Mouse (Mus musculus) layer of hippocampus, adult 9-11 months (tissue): ENCODE measurements around the gene Ston1.

ENCODE experiments used
- DNase-seq: peaks from one replicate; pipeline ENCODE4 v3.0.0; 2022

Ston1 gene

DNA sequence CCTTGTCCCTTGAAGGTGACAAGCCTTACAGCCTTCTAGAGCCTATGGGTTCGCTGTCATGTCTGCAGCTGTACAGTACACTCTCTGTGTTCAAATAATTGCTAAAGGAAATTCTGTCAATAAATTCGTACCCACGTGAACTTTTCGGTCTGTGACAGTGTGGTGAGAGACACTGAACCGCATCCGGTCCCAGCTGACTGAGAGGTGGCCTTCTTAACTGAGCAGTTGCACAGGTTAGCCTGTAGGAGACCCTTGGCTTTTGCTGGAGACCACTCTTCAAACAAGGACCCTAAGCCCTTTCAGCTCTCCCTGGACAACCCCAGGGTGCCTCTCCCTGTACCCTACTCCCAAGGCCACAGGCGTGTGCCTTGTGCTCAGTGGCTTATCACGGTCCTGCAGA lies 9.3 kb upstream of the Ston1 start:
- DNase-seq, result no peak

DNA sequence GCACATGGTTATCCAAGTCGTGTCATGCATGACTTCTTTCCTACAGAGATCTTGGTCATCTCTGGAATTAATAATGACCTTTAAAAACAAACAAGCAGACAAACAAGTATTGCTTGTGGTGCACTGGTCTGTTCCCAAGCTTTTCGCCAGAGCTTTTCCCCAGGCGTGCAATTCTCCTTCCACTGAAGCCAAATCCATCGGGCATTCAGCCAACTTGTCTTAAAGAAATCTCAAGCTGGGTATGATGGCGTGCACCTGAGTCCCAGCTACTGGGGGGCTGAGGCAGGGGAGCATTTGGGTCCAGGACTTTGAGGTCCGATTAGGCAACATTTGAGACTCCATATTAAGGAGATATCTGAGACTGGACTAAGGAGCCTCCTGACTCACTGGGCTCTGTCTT lies 7.2 kb upstream of the Ston1 start:
- no peak for DNase-seq

DNA sequence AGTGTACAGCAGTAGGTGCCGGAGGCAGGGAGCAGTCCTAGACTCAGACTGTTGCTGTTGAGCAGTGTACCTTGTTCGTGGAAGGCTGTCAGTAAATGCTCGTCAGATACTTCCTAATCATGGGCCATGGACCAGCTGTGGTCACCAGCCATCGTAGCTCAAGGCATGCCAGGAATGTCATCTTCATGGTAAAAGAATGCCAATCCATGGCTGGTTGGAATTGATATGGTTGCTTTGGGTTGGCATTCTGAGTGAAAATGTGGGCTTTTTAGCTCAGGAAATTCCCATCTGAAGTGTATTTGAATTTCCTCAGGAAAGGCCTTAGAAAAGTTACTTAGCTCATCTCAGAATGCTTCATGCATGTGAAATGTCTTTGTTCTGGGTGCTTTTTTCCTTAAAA lies 2.4 kb upstream of the Ston1 start:
- no peak for DNase-seq

DNA sequence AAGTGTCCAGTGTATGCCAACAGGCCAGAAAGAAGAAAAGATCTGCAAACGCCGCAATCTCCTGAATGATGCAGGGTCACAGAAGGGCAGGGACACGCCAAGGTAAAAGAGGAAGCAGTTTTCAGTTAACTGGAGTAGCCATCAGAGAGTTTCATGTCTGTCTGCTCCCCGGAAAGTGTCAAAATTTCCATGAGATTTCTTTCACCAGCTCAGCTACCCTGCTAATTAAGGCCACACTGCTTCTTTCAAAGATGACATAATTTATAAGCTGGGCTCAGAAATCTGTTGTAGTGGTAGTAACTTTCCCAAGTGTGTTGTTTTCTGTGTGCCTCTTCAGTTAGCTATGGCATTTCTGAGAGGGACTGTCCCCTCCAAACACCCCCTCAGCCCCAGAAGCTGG lies 1.4 kb upstream of the Ston1 start:
- no peak for DNase-seq

DNA sequence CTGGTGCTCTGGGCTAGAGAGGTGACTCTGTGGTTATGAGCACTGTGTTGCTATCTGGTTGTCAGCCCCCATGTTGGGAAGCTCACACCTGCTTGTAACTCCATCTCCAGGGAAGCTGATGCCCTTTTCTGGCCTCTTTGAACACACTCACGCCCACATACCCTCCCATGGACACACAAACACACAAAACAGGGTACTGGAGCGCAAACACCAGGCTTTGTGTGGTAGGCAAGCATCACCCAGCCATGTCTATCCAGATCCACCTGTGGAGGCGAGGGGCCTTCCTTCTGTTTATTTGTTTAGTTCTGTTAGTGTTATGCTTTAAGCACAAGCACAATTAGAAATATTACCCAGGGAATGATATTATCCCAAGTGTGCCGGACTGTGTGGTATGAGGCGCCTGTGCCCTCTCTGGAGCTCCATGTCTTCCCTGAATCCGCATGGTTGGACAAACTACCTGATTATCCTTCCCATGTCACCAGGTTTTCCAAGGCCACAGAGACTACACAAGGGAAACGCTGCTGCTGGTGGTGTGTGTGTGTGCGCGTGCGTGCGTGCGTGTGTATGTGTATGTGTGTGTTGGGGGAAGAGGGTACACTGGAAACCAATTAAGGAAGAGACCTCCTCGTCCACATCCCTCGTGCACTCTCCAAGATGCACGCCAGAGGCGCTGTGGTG lies 801 bp upstream of the Ston1 start:
- peak; percentile 74 for DNase-seq

DNA sequence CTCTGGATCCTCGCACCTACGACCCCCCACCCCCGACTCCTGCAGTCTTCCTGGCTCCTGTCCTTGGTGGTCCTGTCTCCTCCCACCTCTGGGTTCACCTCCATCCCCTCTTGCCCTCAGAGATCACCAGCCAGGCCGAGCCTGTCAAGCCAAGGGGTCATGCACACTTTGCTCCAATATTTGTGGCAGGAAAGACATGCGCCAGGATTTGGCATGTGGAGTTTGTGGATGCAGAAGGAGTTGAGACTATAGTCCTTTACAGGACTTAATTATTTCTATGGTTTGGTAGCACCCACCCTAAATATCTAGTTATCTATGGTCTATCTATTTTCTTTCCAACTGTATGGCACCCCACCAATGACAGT lies 554 bp downstream of the Ston1 start:
- DNase-seq, result no peak

DNA sequence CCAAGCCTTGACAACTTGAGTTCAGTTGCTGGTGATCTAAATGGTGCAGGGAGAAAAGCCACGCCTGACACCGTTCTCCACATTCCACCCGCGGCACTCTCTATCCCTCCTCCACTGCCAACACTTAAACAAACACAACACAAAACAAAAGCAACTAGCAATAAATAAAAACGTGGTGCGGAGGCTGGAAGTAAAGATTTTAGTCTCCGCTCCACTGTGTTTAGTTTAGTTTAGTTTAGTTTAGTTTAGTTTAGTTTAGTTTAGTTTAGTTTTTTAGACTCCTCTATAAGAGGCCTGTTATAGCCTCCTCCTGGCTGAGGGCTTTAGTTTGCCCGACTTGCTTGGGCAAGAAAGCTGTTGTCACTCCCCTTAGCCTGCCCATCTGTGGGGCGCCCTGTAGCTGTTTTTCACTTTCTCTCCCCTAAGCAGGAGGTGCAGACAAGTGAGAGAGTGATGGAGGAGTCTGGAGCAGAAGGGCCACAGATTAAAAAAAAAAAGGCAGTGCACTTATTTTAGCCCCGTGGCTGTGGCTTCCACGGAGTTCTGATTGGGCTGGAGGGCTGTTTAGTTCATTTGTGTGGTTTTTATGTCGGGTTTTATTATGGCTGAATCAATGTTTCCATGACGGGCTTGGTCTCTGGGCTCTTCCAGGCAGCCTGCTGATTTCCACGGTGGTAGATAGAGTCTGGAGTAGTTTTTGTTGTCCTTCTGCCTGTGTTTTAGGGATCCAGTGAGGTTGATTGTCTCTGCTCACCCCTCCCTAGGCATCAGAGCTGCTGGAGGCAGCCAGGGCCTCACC lies 1.3 kb downstream of the Ston1 start:
- no peak for DNase-seq

DNA sequence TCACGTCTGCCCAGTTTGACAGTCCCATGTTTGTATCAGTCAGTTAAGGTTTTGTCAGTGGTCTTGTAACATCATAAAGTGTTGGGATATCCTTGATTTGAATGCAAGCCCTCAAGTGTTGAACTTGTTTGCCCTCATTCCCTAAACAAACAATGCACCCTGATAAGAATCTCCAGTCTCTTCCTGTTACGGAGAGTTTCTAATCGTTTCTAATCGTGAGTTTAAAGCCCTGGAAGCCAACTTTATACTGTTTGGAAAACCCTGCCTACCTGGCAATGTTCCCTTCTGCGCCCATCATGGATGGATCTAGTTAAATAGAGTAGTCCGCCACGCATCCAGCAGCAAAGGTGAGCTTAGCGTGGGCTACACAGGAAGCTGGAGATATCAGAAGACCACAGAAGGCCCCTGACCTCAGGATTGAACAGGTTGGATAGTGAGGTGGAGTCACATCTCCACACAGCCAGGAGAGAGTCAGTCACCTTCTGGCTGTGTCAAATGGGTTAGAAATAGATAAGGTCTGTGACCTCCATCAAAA lies 3.1 kb downstream of the Ston1 start:
- no peak for DNase-seq

DNA sequence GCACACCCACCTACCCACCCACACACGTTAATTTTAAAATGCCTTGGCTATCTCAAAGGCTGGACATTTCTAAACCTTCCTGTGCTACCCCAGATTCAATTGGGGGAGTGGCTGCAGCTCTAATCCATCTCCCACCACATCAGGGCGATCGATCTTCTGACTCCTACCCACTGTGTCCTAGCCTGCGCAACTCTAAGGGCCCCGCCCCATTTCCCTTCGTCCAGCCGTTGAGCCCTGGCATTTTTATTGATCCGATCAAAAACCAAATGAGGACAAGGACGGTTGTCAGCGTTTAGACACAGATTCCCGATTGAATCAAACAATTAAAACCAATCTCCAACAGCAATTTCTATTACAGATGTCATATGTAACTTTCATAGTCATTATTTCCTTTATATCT lies 6.5 kb downstream of the Ston1 start:
- no peak for DNase-seq

DNA sequence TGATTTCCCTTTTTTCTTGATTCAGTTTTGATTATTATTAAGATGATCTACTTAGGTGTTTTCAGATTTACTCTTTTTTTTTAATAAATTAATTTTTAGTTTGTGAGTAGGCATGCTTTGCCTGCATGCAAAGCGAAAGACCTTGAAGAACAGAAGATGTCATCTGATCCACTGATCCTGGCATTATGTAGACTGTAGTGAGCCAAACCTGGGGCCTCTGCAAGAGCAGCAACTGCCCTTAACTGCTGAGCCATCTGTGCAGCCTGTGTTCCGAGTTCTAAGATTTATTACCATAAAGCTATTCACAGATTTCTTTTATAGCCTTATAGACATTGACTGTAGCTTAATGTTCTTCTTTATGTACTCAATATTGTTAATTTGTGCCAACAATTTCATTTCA lies 8.6 kb downstream of the Ston1 start:
- DNase-seq, result no peak

DNA sequence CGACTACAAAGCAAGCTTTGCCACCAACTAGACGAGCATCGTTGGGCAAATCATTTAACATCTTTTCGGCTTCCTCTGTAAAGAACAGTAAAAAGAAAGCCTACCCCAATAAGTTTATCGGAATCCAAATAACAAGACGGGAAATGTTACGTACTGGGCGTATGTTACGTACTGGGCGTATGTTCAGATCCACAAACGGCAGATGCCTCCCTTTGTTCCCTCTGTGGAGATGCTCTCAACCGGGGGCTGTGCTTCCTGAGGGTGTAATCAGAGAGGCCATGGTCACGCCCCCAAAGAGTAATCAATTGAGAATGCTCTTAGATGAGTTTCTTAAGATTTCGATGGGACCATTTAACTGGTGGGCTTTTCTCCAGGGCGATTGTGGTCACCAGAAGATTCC lies 11.9 kb downstream of the Ston1 start:
- DNase-seq, result no peak

DNA sequence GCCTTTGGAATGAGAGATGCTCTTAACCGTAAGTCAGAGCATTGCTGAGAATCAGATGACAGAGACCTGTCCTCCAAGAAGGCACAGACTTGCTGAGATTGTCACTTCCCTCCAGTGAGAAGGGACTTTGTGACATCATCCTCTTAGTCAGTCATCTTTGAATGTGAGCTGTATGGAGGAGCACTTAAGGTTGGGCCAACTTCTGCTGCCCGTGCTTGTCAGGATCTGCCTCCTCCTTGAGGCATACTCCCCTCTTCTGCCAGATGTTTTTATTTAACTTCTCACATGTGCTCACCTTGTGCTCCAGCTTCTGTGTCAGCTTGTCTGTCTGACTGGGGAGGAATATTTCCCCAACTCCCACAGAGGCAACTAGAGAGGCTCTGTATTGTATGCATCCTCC lies 13.6 kb downstream of the Ston1 start:
- no peak for DNase-seq

DNA sequence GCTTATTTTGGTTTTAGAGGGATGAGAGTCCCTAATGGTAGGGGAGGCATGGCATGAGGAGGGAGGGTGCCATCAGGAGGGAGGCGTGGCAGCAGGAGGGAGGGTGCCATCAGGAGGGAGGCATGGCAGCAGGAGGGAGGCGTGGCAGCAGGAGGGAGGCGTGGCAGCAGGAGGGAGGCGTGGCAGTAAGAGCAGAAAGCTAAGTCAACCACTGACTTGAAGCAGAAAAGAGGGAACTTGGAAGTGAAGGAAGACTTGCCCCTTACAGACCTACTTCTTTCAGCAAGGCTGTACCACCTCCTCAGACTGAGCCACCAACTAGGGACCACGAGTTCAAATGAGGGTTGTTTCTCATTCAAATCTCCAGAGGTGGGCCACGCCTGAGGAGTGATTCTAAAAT lies 15.7 kb downstream of the Ston1 start:
- no peak for DNase-seq

DNA sequence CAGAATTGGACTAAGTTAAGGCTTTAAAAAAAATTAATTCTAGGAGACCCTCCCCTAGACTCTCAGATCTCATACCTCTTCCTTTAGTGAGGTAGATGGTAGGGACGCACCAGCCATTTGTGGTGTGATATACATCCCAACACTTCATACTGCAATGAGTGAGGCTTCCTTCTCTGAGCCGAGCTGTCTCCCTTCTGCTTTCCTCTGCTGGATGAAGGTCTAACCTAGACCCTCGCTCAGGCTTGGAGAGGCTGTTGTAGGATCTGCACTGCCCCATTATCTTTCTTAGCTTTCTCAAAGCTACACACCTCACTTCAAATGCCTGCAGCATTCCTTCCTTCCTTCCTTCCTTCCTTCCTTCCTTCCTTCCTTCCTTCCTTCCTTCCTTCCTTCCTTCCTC lies 16.2 kb downstream of the Ston1 start:
- no peak for DNase-seq

DNA sequence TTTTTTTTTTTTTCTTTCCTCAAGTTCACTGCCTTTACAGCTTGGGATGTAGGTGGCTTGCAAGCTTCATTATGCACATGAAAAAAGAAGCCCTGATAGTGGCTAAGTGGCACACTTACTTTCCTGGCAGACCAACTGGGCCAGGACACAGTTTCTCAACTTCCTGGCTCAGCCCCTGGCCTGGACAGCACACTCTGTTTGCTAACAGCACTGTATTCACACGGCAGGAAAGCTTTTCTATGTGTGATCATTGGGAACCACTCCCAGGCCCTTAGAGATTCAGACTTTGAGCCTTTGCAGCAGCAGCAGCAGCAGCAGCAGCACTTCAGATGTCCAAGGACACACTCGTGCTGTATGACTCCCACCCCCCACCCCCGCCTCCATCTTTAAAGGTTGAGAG lies 16.8 kb downstream of the Ston1 start:
- DNase-seq, result no peak

DNA sequence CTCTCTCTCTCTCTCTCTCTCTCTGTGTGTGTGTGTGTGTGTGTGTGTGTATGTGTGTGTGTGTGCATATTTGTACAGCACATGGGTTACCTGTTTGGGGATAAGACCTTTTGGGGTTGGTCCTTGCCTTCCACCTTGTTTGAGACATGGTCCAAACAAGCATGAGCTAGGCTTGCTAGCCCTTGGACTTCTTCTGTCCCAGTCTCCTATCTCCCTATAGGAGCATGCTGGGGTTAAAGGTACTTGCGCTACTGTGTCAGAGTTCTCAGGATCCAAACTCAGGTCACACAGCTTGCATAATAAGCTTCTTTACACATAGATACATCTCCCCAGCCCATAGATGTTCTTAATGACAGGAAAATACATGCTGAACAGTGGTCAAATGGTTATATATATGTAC lies 17.2 kb downstream of the Ston1 start:
- no peak for DNase-seq

DNA sequence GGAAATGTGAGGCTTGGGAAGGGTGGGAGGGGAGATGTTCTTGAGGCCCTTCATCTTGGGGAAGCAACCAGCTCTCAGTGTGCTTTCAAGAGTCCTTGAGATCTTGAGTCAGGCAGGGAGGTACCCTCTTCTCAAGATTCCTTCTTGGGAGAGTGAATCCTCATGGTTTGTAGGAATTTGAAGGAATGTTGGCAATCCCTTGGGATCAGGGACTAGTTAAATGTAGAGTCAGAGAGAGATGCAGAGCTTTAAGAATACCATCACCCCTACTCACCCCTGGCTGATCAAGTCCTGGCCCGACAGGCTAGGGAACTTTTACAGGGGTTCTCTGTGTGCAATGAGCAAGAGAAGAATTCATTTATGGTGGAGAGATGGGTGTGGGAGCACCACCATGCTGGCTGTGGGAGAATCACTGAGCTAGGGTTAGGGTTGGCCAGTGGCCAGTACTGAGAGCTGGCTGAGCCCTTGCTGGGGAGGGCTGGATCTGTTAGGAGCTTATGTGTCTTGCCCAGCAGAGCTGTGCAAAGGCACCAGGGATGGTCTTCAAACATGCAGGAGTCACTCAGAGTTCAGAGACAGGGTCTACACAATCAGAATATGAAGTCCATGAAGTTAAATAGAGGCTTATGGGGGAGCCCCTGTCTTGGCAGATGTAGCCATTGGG lies 18.1 kb downstream of the Ston1 start:
- DNase-seq, result no peak

DNA sequence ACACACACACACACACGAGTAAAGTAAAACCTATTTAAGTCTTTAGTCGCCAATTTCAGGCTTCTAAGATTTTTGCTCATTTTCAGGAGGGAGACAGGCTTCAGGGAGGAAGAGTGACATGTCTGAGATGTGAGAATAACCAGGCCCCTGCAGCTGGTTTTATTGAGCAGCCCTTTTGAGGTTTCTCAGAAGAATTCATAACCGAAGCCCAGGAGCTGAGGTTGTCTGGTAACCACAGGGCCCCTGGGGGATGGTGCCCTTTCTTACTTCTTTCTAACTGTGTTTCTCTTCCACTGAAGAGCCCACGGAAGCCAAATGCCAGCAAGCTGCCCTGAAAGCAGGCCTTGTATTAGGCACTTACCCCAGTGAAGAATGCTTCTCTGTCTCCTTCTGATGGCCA lies 23.5 kb downstream of the Ston1 start:
- DNase-seq, result no peak

DNA sequence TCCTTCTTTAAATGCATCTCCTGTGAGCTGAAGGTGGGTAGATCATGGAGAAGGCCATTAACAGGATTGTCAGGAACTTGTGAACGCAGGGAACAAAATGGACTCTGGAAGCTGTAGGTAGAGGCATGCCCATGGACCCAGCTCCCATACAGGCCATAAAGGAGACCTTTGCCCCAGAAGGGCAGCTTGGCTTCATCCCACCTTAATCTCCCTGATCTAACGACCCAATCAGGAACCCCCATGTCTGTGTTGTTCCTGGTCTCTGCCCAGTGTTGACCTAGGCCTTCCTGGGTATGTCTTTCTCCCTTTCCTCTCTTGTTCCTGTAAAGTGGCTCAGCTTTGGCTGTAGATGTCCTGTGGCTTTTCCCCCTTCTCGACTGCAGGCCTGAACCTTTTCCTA lies 23.9 kb downstream of the Ston1 start:
- DNase-seq, result no peak

DNA sequence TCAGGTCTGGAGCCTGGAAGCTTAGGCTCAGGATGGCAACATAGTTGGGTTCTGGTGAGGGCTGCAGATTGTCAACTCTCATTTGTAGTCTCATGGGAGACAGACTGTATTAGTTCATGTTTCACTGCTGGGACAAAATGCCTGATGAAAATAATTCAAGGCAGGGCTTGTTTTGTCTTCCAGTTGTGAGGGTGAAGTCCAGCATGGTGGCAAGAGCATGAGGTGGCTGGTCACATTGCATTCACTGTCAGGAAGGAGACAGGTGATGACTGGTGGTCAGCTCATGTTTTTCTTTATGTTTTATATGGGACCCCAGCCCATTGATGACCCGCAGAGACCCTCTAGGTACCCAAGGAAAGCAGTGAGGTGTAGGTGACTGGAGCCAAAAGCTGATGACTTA lies 25.2 kb downstream of the Ston1 start:
- no peak for DNase-seq

DNA sequence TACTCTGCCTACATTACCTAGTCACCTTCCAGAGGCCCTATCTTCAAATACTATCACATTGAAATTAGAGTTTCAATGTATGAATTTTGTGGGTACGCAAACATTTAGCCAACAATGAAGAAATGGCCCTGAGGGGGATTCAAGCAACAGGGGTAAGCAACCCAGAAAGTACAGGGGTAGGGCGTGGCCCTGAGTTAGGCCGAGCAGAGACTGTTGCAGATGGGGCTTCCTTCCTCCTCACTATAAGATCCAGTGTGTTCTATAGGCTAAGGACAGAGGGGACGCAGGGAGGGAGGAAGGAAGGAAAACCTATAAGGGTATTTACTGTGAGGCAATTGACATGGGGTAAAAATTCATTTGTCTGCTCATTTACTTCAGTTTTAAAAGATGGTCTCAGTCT lies 26.9 kb downstream of the Ston1 start:
- DNase-seq, result no peak

DNA sequence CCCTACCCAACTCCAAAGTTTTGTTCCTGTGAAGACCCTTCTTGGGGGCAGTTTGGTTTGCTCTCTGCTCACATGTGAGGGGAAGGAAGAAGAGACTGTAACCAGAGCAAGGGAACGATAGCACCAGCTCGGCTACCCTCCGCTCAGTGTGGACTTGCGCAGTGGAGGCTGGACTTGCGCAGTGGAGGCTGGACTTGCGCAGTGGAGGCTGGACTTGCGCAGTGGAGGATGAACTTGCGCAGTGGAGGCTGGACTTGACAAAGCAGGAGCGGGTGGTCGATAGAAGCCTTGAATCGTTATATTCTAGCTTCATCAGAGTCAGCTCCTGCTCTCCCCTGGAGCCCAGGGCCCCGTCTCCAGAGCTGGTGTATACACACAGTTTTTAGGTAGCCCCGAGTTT lies 27.9 kb downstream of the Ston1 start:
- DNase-seq, result no peak

DNA sequence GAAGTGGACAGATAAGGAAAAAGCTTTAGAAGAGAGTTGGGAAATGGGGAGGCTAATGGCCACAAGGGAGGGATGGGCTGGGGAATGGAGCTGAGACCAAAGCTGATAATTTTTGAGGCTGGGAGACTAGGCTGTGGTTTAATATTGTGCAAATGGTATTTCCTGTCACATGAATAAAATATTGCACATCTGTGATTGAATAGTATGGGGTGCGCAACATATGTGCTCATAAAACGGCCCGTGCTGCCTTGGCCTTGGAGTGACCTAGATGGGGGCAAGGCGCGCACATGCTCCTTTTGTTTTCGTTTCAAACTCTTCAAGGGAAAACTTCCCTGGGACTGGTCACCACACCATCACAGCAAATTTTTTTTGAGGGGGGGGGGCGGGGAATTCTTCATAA lies 28.4 kb downstream of the Ston1 start:
- no peak for DNase-seq

DNA sequence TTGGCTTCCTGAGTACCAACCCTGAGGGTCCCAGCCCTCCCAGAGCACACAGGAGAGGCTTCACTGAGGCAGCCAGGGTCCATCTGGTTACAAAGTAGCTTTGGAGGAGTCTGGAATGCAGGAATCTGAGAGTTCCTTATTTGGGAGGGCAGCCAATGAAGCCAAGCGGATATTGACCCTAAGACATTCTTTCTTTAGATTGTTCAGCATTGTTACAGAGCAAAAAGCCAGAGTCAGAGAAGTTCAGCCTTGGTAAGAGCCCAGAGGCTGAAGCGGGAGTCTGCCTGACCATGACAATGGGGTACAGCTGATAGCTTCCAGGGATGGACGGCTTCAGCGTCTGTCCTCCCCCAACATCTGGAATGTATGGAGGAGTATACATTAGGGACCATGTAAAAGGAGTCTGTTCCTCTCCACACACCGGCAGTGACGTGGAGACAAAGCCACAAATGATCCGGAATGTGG lies 28.9 kb downstream of the Ston1 start:
- DNase-seq, result no peak
